Mouse (Mus musculus) lung, postnatal 0 days (tissue): ENCODE data around the gene Katna1.

Experiments used
- CTCF ChIP-seq: IDR thresholded peaks from 2 replicates; pipeline ENCODE4 v1.5.1; 2016; ENCODE audit warnings: antibody characterized with exemption, mild to moderate bottlenecking
- EP300 ChIP-seq: IDR thresholded peaks from 2 replicates; pipeline ENCODE4 v1.6.1; 2016; ENCODE audit warnings: antibody characterized with exemption, mild to moderate bottlenecking, control low read depth

DNA sequence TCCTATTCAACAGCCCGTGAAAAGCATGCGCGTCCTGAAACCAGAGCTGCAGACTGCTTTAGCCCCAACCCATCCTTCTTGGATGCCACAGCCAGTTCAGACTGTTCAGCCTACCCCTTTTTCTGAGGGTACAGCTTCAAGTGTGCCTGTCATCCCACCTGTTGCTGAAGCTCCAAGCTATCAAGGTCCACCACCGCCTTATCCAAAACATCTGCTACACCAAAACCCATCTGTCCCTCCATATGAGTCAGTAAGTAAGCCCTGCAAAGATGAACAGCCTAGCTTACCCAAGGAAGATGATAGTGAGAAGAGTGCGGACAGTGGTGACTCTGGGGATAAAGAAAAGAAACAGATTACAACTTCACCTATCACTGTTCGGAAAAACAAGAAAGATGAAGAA, 23.2 kb upstream of the Katna1 start:
- TF ChIP-seq EP300 (no peak), CTCF (no peak)
